Mouse (Mus musculus) embryonic facial prominence, embryonic 12.5 days (tissue): Measurements from ENCODE around the gene P2ry6. TPM values are rescaled to one million over a fixed set of nuclear protein-coding genes. Genes with fewer than 3 reads are reported as not detected.

Experiments
- ATAC-seq: fragments of 200-750 bp; cut with Nextera tagmentation; 2 replicates; pipeline ENCODE4 v1.8.0; 2017; ENCODE audit not compliant: insufficient number of reproducible peaks, insufficient read depth, low FRiP score, low TSS enrichment
- H3K27ac ChIP-seq: fragments of 300-500 bp; sonication (generic); 2 replicates; pipeline ENCODE4 v1.5.1; 2016; ENCODE audit warnings: mild to moderate bottlenecking
- H3K27me3 ChIP-seq: fragments of 300-500 bp; sonication (generic); 2 replicates; pipeline ENCODE4 v1.6.1; 2016; ENCODE audit warnings: mild to moderate bottlenecking, moderate library complexity
- H3K36me3 ChIP-seq: fragments of 300-500 bp; sonication (generic); 2 replicates; pipeline ENCODE4 v1.6.1; 2016; ENCODE audit warnings: mild to moderate bottlenecking
- H3K4me1 ChIP-seq: fragments of 300-500 bp; sonication (generic); 2 replicates; pipeline ENCODE4 v1.6.1; 2016
- H3K4me2 ChIP-seq: fragments of 300-500 bp; sonication (generic); replicated peaks from 2 replicates; pipeline ENCODE4 v1.6.1; 2016; ENCODE audit warnings: mild to moderate bottlenecking, moderate library complexity
- H3K4me3 ChIP-seq: fragments of 300-500 bp; sonication (generic); 2 replicates; pipeline ENCODE4 v1.5.1; 2016; ENCODE audit warnings: mild to moderate bottlenecking
- H3K9ac ChIP-seq: fragments of 300-500 bp; sonication (generic); 2 replicates; pipeline ENCODE4 v1.6.1; 2016; ENCODE audit warnings: mild to moderate bottlenecking, moderate library complexity
- H3K9me3 ChIP-seq: fragments of 300-500 bp; sonication (generic); 2 replicates; pipeline ENCODE4 v1.6.1; 2016; ENCODE audit warnings: mild to moderate bottlenecking, moderate library complexity
- WGBS: fragments of 180-500 bp; shearing (Covaris S2); methylation state at CpG from one replicate; pipeline ENCODE4 v1.1.7; 2016; 5-methylcytosine and 5-hydroxymethylcytosine counted together
- polyA plus RNA-seq: library from polyadenylated mRNA; unstranded; fragments of >200 nt; fragmentation: Nextera tagmentation; extraction: Ambion mirVana; gene quantifications from 2 replicates; pipeline ENCODE4 v1.2.1, GENCODE M21; 2016

The P2ry6 gene
- polyA plus RNA-seq, 1 experiment from 2014 or later, result 3.6 TPM

DNA sequence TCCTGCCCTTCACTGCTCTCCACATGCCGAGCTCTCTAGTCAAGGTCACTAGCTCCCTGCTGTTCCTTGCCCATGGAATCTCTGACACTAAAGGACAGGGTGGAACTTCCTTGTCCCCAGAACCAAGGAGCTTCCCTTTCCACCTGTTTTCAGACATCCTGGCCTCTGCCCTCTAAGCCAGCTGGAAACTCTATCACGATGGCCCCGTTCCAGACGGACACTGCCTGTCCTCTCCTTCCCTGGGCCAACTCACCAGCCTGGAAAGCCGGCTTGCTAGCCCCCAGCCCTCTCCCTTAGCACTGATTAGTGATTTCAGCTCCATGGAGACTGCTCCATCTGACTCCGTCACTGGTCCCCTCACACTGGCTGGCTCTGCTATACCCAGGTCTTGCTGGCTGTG lies 27.8 kb upstream of the P2ry6 start:
- Histone ChIP-seq H3K4me3 (no peak overlapping the region), H3K27ac (no peak overlapping the region), H3K36me3 (no peaks in the 10 kb centered on the region), H3K9me3 (no peaks in the 10 kb centered on the region), H3K4me2 (no peak overlapping the region), H3K4me1 (peaks cover 7% of the 10 kb centered on the region), H3K27me3 (peaks cover 4% of the 10 kb centered on the region; the same call in 1 of the 2 replicates), H3K9ac (no peak overlapping the region)
- WGBS, result 81% methylated on average over 6 of the region's 6 CpGs
- no peak for ATAC-seq

DNA sequence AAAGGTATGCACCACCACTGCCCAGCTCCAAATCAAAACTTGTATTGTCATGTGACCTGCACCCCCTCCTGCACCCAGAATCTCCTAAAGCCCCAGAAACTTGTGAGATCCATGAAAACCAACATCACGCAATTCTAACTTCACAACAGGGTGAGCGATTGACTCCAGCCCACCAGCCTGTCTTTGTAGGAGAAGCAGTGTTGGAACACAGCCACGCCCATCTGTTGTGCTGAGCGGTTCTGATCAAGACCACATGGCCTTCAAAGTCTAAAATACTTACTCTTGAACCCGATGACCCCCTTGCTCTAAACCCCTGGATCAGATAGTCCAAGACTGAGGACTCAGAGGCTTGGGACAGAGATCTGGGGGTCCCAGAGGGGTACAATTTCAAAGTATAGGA lies 25.2 kb upstream of the P2ry6 start:
- 60% methylated on average over 5 of the region's 5 CpGs for whole genome bisulfite sequencing
- H3K9ac ChIP-seq, result no peak overlapping the region
- no peaks in the 10 kb centered on the region for H3K27me3 ChIP-seq
- no peak overlapping the region for H3K4me3 ChIP-seq
- H3K27ac ChIP-seq, result no peak overlapping the region
- peaks cover 7% of the 10 kb centered on the region for H3K4me1 ChIP-seq
- no peak overlapping the region for H3K4me2 ChIP-seq
- H3K9me3 ChIP-seq, result no peaks in the 10 kb centered on the region
- H3K36me3 ChIP-seq, result no peaks in the 10 kb centered on the region
- ATAC-seq, result no peak

- H3K9ac ChIP-seq, result no peak overlapping the region
- H3K27ac ChIP-seq, result no peak overlapping the region
- no peak overlapping the region for H3K4me2 ChIP-seq
- WGBS, result 86% methylated on average over 24 of the region's 24 CpGs
- ATAC-seq, result no peak
- H3K27me3 ChIP-seq, result no peaks in the 10 kb centered on the region
- no peaks in the 10 kb centered on the region for H3K9me3 ChIP-seq
- no peak overlapping the region for H3K4me3 ChIP-seq
- H3K36me3 ChIP-seq, result no peaks in the 10 kb centered on the region
- H3K4me1 ChIP-seq, result peaks cover 7% of the 10 kb centered on the region
Measured at GRCm38 (mm10) chr7:100998578-100998960, 24.1 kb upstream of the P2ry6 start.

DNA sequence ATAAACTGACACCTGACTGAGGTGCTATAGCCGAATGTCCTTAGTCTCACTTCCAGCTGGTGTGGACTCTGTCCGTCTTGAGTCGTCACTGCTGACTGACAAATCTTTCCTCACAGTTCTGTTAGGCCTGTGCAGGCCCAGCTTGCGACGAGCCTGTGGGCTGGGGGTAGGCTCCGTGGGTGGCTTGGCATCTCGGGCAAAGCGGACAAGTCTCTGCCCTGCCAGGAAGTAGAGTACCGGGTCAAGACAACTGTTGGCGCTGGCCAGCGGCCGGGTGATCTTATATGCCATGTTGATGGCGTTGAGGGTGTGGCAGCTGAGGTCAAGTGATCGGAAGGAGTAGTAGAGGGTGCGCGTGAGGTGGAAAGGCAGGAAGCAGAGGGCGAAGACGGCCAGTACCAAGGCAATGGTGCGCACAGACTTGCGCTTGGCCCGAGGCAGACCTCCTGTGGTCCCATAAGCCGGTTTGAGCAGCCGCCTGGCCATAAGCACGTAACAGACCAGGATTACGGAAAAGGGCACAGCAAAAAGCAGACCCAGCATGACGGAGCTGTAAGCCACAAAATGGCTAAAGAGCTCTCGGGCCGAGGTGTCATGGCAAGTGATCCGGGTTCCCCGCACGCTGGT lies 23.6 kb upstream of the P2ry6 start:
- no peak overlapping the region for H3K4me3 ChIP-seq
- WGBS, result 86% methylated on average over 31 of the region's 31 CpGs
- H3K4me1 ChIP-seq, result peaks cover 2% of the 10 kb centered on the region
- no peak overlapping the region for H3K9ac ChIP-seq
- H3K4me2 ChIP-seq, result no peak overlapping the region
- no peak for ATAC-seq
- no peaks in the 10 kb centered on the region for H3K36me3 ChIP-seq
- H3K27ac ChIP-seq, result no peak overlapping the region
- H3K27me3 ChIP-seq, result no peaks in the 10 kb centered on the region
- H3K9me3 ChIP-seq, result no peaks in the 10 kb centered on the region

GRCm38 (mm10) chr7:100997215-100997614 lies 22.8 kb upstream of the P2ry6 start:
- no peak overlapping the region for H3K27ac ChIP-seq
- H3K4me2 ChIP-seq, result no peak overlapping the region
- WGBS, result 69% methylated on average over 1 of the region's 1 CpGs
- no peak overlapping the region for H3K4me3 ChIP-seq
- no peaks in the 10 kb centered on the region for H3K27me3 ChIP-seq
- no peaks in the 10 kb centered on the region for H3K9me3 ChIP-seq
- no peak for ATAC-seq
- H3K4me1 ChIP-seq, result no peaks in the 10 kb centered on the region
- H3K9ac ChIP-seq, result no peak overlapping the region
- H3K36me3 ChIP-seq, result no peaks in the 10 kb centered on the region

DNA sequence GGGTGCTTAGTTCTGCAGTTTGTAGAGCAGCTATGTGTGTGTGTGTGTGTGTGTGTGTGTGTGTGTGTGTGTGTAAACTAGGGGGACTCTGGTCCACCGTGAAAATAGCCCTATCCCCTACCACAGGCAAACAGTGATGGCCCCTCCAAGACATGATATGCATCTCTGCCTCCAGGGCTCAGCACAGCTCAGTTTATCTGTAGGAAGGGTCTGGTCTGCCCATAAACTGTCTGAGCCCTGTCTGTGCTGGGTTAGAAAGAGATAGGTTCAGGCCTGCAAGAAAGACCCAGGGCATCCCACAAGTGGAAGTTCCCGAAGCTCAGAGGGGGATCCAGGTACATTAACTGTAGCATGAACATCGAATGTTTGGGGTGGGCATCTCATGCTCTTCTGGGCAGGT lies 21.5 kb upstream of the P2ry6 start:
- no peak overlapping the region for H3K4me2 ChIP-seq
- no peaks in the 10 kb centered on the region for H3K36me3 ChIP-seq
- no peaks in the 10 kb centered on the region for H3K27me3 ChIP-seq
- no peaks in the 10 kb centered on the region for H3K4me1 ChIP-seq
- no peak overlapping the region for H3K9ac ChIP-seq
- 71% methylated on average over 3 of the region's 3 CpGs for WGBS
- ATAC-seq, result no peak
- no peaks in the 10 kb centered on the region for H3K9me3 ChIP-seq
- H3K27ac ChIP-seq, result no peak overlapping the region
- H3K4me3 ChIP-seq, result no peak overlapping the region

DNA sequence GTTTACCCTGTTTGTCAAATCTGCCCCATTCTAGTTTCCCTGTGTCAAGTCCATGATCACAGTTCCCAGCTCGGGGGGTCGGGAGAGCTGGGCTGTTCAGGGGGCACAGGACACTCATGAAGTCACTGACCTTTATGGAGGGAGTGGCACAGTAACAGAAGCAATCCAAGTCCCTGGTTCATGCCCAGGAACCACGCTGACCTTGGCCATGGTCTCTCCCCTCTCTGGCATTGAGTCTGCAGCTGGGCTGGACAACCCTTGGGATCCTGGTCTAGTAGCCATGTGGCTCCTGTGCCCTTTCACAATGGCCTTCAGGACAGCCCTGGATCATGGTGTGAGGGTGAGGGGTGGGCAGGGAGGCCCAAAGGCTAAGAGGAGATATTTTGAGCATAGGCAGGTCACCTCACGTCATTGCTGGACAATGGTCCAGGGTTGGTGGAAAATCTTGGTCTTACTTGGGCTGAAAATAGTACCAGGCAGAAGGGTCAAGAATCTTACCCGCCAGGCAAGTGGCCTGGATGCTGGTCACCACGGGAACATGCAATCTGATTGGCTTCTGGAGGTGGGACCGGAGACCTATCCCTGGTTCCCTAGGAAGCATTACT lies 20.9 kb upstream of the P2ry6 start:
- WGBS, result 86% methylated on average over 7 of the region's 7 CpGs
- Histone ChIP-seq H3K9ac (no peak overlapping the region), H3K4me2 (no peak overlapping the region), H3K9me3 (no peaks in the 10 kb centered on the region), H3K27me3 (no peaks in the 10 kb centered on the region), H3K27ac (no peak overlapping the region), H3K4me1 (no peaks in the 10 kb centered on the region; the same call in 1 of the 2 replicates), H3K36me3 (no peaks in the 10 kb centered on the region), H3K4me3 (no peak overlapping the region)
- no peak for ATAC-seq

- 51% methylated on average over 4 of the region's 4 CpGs for WGBS
Measured at GRCm38 (mm10) chr7:100993166-100993565, 18.7 kb upstream of the P2ry6 start.

GRCm38 (mm10) chr7:100991972-100992371 lies 17.5 kb upstream of the P2ry6 start:
- Histone ChIP-seq H3K9me3 (no peaks in the 10 kb centered on the region), H3K4me1 (no peaks in the 10 kb centered on the region; the same call in 1 of the 2 replicates), H3K27me3 (no peaks in the 10 kb centered on the region), H3K36me3 (no peaks in the 10 kb centered on the region), H3K9ac (no peak overlapping the region), H3K4me2 (no peak overlapping the region), H3K27ac (no peak overlapping the region), H3K4me3 (no peak overlapping the region)
- 84% methylated on average over 3 of the region's 3 CpGs for WGBS
- ATAC-seq, result no peak

More at GRCm38 (mm10) chr7:100993166-100993565, 18.7 kb upstream of the P2ry6 start:
- Histone ChIP-seq H3K27ac (no peak overlapping the region), H3K4me2 (no peak overlapping the region), H3K4me3 (no peak overlapping the region), H3K27me3 (no peaks in the 10 kb centered on the region), H3K4me1 (no peaks in the 10 kb centered on the region; the same call in 1 of the 2 replicates), H3K9me3 (no peaks in the 10 kb centered on the region), H3K9ac (no peak overlapping the region), H3K36me3 (no peaks in the 10 kb centered on the region)
- no peak for ATAC-seq

DNA sequence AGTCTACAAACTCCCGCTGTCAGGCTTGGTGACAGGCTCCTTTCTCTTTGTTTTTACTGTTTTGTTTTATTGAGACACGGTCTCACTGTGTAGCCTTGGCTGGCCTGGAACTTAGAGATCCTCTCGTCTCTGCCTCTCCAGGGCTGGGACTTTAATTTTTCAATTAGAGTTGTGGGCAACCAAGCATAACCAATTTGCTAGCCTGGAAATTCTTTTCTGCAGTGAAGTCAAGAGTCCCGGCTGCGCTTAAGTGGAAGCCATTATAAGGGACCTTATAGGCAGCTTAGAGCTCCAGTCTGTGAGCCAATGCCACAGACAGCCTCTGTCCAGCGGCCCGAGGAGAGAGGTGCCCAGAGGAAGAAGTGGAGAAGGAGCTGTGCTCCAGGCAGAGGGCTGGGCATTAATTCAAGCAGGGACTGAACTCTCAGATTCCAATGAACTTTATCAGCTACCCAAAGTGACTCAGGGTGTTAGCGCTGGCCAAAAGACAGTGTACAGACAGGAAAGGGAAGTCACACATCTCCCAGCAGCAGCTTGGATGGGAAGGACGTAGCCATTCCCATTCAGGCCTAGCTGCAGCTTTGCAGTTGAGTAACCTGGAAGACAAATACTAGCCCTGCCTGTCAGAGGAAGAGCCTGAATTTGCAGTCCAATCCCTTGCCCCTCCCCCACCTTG lies 16.3 kb upstream of the P2ry6 start:
- WGBS, result 48% methylated on average over 9 of the region's 9 CpGs
- H3K4me3 ChIP-seq, result no peak overlapping the region
- no peak overlapping the region for H3K4me2 ChIP-seq
- no peaks in the 10 kb centered on the region; the same call in 1 of the 2 replicates for H3K4me1 ChIP-seq
- H3K36me3 ChIP-seq, result no peaks in the 10 kb centered on the region
- ATAC-seq, result no peak
- no peak overlapping the region for H3K9ac ChIP-seq
- H3K27me3 ChIP-seq, result no peaks in the 10 kb centered on the region
- 0 out of 2 replicates have a peak overlapping the region, but pooled peaks have one; percentile 25 for H3K27ac ChIP-seq
- no peaks in the 10 kb centered on the region for H3K9me3 ChIP-seq

DNA sequence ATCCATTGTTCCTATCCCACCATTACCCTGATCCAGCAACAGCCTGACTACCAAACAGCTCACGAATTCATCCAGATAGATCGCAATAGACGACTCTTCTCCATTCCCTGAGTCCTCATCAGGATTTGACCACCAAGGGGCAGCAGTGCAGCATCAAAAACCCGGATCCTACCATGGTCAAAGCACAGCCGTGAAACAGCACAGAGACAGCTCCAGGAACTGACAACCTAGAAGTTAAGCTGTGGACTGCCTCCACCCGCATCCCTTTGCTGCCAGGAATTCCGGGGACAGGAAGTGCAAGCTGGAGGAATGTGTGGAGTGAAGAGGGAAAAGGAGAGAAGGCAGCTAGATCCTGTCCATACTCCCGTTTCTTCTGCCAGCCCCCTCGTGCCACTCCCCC lies 13.6 kb upstream of the P2ry6 start:
- Histone ChIP-seq H3K4me2 (no peak overlapping the region; the same call in 1 of the 2 replicates), H3K36me3 (no peaks in the 10 kb centered on the region), H3K27me3 (no peaks in the 10 kb centered on the region), H3K4me1 (peaks cover 11% of the 10 kb centered on the region; the same call in 1 of the 2 replicates), H3K9me3 (no peaks in the 10 kb centered on the region), H3K4me3 (no peak overlapping the region), H3K27ac (no peak overlapping the region), H3K9ac (no peak overlapping the region)
- 8% methylated on average over 9 of the region's 9 CpGs for WGBS
- no peak for ATAC-seq
